Mouse (Mus musculus) cerebellum, adult 2 months (tissue): Measurements from ENCODE around the gene Il10rb. TPM values are rescaled to one million over a fixed set of nuclear protein-coding genes. Genes with fewer than 3 reads are reported as not detected.

Experiments used
- DNase-seq, 2 experiments: peaks; one replicate each; pipeline ENCODE4 v3.0.0; 2021
- H3K27ac ChIP-seq: fragments of 200-500 bp; 2 replicates; pipeline ENCODE4 v1.5.1; 2012; ENCODE audit warnings: low read length, control low read depth, inconsistent platforms; ENCODE audit not compliant: insufficient read depth
- H3K27me3 ChIP-seq: fragments of 200-500 bp; 2 replicates; pipeline ENCODE4 v1.6.1; 2012; ENCODE audit warnings: inconsistent platforms, mild to moderate bottlenecking, low read length, moderate library complexity; ENCODE audit not compliant: control insufficient read depth, insufficient read depth
- H3K4me1 ChIP-seq: fragments of 200-500 bp; 2 replicates; pipeline ENCODE4 v1.6.1; 2011; ENCODE audit warnings: low read length; ENCODE audit not compliant: control insufficient read depth, insufficient read depth
- H3K4me3 ChIP-seq: fragments of 200-500 bp; replicated peaks from 2 replicates; pipeline ENCODE3; 2011; ENCODE audit warnings: mild to moderate bottlenecking, low read depth, low read length, control low read depth; ENCODE audit not compliant: insufficient read depth
- CTCF ChIP-seq: fragments of 200-500 bp; IDR thresholded peaks from 2 replicates; pipeline ENCODE4 v1.5.1; 2011; ENCODE audit warnings: low read depth, mild to moderate bottlenecking, control low read depth, low read length, moderate library complexity, borderline replicate concordance; ENCODE audit not compliant: insufficient read depth
- POLR2A ChIP-seq: fragments of 200-500 bp; IDR thresholded peaks from 2 replicates; pipeline ENCODE4 v1.6.1; 2011; ENCODE audit warnings: low read length, control low read depth, borderline replicate concordance; ENCODE audit not compliant: insufficient read depth
- WGBS: fragments of 180-500 bp; shearing (Covaris S2); methylation state at CpG from one replicate; pipeline ENCODE4 v1.1.7; 2018; 5-methylcytosine and 5-hydroxymethylcytosine counted together
- polyA plus RNA-seq: library from polyadenylated mRNA; depleted of rRNA; stranded (reverse); fragments of >200 nt; gene quantifications from 2 replicates; pipeline ENCODE4 v1.2.3, GENCODE M21; 2012

Il10rb gene
- polyA plus RNA-seq, 1 experiment: 10.4 TPM

DNA sequence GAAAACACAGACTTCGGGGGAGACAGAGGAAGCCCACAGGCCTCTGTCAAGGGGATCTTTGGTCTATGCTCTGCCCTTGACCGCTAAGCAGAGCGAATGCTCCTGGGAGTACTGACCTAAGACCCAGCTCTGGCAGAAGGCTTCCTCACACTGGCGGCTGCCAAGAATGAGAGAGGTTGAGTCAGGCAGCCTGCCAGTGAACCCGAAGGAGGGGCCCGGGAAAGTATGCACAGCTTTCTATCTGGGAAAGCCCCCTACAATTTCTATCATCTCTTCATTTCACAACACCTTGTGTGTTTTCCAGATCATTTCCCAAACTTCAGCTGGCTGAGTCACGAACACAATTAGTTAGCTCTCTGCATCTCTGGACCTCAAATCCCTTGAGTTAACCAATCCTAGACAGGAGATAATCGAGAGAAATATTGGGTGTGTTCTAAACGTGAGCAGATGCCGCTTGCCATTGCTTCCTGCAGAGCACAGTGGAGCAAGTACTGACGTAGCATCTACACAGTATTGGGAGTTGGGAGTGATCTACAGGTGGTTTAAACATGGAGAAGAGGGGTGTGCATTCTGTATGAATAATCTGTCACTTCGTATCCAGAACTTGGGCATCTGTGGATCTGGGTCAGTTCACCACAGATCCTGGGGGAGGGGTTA, 43.2 kb upstream of the Il10rb start:
- no peak for DNase-seq
- TF ChIP-seq CTCF (no peak), POLR2A (no peak)
- WGBS: 16% methylated on average over 12 of the region's 12 CpGs
- Histone ChIP-seq H3K4me3 (no peak overlapping the region), H3K27ac (no peak overlapping the region), H3K27me3 (no peaks in the 10 kb centered on the region), H3K4me1 (0 out of 2 replicates have a peak, but pooled peaks cover 6% of the 10 kb centered on the region)

GRCm38 (mm10) chr16:91363483-91363882, 42.5 kb upstream of the Il10rb start:
- Histone ChIP-seq H3K27ac (no peak overlapping the region), H3K4me1 (0 out of 2 replicates have a peak, but pooled peaks cover 6% of the 10 kb centered on the region), H3K27me3 (no peaks in the 10 kb centered on the region), H3K4me3 (no peak overlapping the region)
- DNase-seq: no peak
- WGBS: 36% methylated on average over 3 of the region's 3 CpGs
- TF ChIP-seq POLR2A (no peak), CTCF (no peak)

DNA sequence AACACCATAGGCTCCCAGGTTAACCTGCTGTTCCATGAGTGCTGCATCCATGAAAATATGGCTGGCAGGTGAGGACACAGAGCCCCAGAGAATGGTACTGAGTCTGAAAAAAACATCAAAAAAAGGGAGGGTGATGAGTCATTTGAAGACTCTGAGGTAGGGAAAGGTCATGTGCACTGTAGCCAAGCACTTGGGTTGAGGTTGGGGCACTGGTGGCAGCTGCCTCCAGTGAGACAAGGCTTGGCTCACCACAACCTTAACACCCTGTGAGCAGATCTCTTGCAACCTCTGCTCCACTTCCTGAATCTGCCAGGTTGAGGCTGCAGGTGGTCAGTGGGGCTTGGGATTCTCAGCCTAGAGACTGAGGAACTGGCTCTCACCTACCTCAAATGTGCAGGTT, 39.4 kb upstream of the Il10rb start:
- DNase-seq: no peak
- TF ChIP-seq CTCF: no peak
- no peak for TF ChIP-seq POLR2A

GRCm38 (mm10) chr16:91367066-91367465, 38.9 kb upstream of the Il10rb start:
- 89% methylated on average over 2 of the region's 2 CpGs for WGBS
- DNase-seq: no peak
- Histone ChIP-seq H3K27ac (no peak overlapping the region), H3K4me1 (no peaks in the 10 kb centered on the region), H3K4me3 (no peak overlapping the region), H3K27me3 (no peaks in the 10 kb centered on the region)
- no peak for TF ChIP-seq POLR2A

More for the DNA sequence above, 39.4 kb upstream of the Il10rb start:
- H3K4me1 ChIP-seq: no peaks in the 10 kb centered on the region
- H3K27me3 ChIP-seq: no peaks in the 10 kb centered on the region
- no peak overlapping the region for H3K27ac ChIP-seq
- H3K4me3 ChIP-seq: no peak overlapping the region

- H3K4me3 ChIP-seq: peak within 1 kb of the TSS; percentile 78
- no peaks in the 10 kb centered on the region for H3K27me3 ChIP-seq
- H3K4me1 ChIP-seq: no peaks in the 10 kb centered on the region
- DNase-seq: peak; percentile 78 to 81
- TF ChIP-seq CTCF (no peak), POLR2A (peak; percentile 25; the same call in 1 of the 2 replicates)
- peak within 1 kb of the TSS; percentile 67 for H3K27ac ChIP-seq
- WGBS: under 1% methylated on average over 61 of the region's 62 CpGs
Measured at GRCm38 (mm10) chr16:91372577-91373472, 33.1 kb upstream of the Il10rb start, which contains the start of gene Ifnar2. Gene Ifnar2 (plus strand): TSS chr16:91372783.

GRCm38 (mm10) chr16:91373473-91374252, 32.3 kb upstream of the Il10rb start:
- Histone ChIP-seq H3K27me3 (no peaks in the 10 kb centered on the region), H3K4me3 (peak overlapping the region; percentile 78), H3K4me1 (no peaks in the 10 kb centered on the region), H3K27ac (peak overlapping the region; percentile 67; the same call in 1 of the 2 replicates)
- DNase-seq: no peak
- TF ChIP-seq POLR2A: no peak
- no peak for TF ChIP-seq CTCF
- 43% methylated on average over 13 of the region's 13 CpGs for WGBS

DNA sequence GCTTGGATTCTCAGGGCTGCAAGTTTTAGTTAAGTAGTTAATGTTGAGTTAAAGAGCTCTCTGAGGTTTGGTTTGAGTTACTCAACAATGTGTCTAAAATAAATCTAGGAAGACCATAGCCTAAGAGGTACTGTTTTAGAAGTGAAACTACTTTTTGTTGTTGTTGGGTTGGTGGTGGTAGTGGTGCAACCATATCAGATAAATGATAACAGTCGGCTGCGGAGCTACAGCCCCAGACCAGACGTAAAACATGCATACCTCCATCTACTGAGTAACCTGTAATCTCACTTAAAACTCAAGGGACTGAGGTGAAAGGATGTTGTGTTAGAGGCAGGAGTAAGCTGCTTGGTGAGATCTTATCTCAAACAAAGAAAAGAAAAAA, 31.7 kb upstream of the Il10rb start:
- TF ChIP-seq CTCF: no peak
- TF ChIP-seq POLR2A: no peak
- WGBS: 97% methylated on average over 3 of the region's 3 CpGs
- Histone ChIP-seq H3K4me1 (no peaks in the 10 kb centered on the region), H3K4me3 (no peak overlapping the region), H3K27ac (no peak overlapping the region), H3K27me3 (no peaks in the 10 kb centered on the region)
- DNase-seq: no peak

DNA sequence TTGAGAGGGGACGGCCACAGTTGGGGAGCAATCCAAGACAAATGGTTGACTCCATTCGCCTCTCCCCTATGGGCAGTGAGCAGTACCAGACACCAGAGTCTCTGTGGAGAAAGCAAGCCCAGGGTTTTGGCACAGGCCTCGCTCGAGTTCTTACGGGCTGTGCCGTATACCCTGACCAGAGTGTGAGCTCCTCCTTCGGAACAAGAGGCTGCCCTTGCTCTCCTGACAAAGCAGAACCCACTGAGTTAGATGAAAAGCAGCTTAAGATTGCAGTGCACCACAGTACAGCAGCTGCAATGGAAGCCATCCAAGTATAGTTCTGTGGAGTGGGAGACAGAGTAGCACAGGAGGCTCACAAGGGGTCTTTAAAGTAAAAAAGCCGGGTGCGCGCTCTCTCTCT, 29.3 kb upstream of the Il10rb start:
- H3K4me3 ChIP-seq: no peak overlapping the region
- no peak for DNase-seq
- TF ChIP-seq POLR2A: no peak
- no peak for TF ChIP-seq CTCF

More for the DNA sequence above, 29.3 kb upstream of the Il10rb start:
- no peak overlapping the region for H3K27ac ChIP-seq
- H3K4me1 ChIP-seq: no peaks in the 10 kb centered on the region
- no peaks in the 10 kb centered on the region for H3K27me3 ChIP-seq
- 69% methylated on average over 10 of the region's 10 CpGs for WGBS
